Mouse (Mus musculus) CD4-positive, CD25-positive, alpha-beta regulatory T cell, adult 9 weeks (primary cell): ENCODE results near the gene Srpx. TPM values are rescaled to one million over a fixed set of nuclear protein-coding genes. Genes with fewer than 3 reads are reported as not detected.

Experiments used
- polyA plus RNA-seq: library from polyadenylated mRNA; unstranded; fragments of 100-300 nt; shearing (Covaris generic); gene quantifications from one replicate; pipeline ENCODE4 v1.2.1, GENCODE M21; 2017

The Srpx gene
- not detected for polyA plus RNA-seq

GRCm38 (mm10) chrX:10117065-10117719 lies at the start of gene Srpx:
Gene Srpx (minus strand): TSS chrX:10117709.

Other genes with a start within 250 kb of the Srpx start
- not detected for gene Sytl5, start 232.1 kb downstream of the Srpx start, polyA plus RNA-seq
- 4.4 TPM for gene Rpgr, start 99.2 kb upstream of the Srpx start, polyA plus RNA-seq
- gene Otc, start 134.6 kb upstream of the Srpx start, polyA plus RNA-seq: not detected